Mouse (Mus musculus) gastrocnemius, postnatal 14 days (tissue): Measurements from ENCODE around the gene Map4k5. TPM values are rescaled to one million over a fixed set of nuclear protein-coding genes. Genes with fewer than 3 reads are reported as not detected.

Experiments used
- DNase-seq: peaks from one replicate; pipeline ENCODE4 v3.0.0; 2021; ENCODE audit warnings: mixed read lengths
- intact Hi-C: fragments of 180-260 bp; cut with DNase I; formaldehyde crosslinking; loops from one replicate; pipeline ENCODE4 v1.15.1; 2025; ENCODE audit warnings: low total_unique reads
- microRNA-seq, 2 experiments: library from miRNA; unstranded; fragments of <30 nt; microRNA quantifications; one replicate each; pipeline ENCODE4 v1.2.0; 2021
- total RNA-seq, 2 experiments: library from RNA; stranded (reverse); gene quantifications; 2 replicates each; pipeline ENCODE4 v1.2.3; 2021

The Map4k5 gene
- total RNA-seq, 2 experiments from 2014 or later, result 20.3 to 21.3 TPM

GRCm38 (mm10) chr12:69761603-69762002 lies 131.4 kb downstream of the Map4k5 start:
- no peak for DNase-seq
- intact Hi-C loops, result no loop called here

GRCm38 (mm10) chr12:69760743-69761406 lies 132.1 kb downstream of the Map4k5 start:
- DNase-seq, result no peak
- intact Hi-C loops, result no loop called here

GRCm38 (mm10) chr12:69760014-69760413 lies 133.0 kb downstream of the Map4k5 start:
- intact Hi-C loops, result no loop called here
- DNase-seq, result no peak

- DNase-seq, result no peak
- intact Hi-C loops, result no loop called here
Measured at GRCm38 (mm10) chr12:69759267-69759885, 133.6 kb downstream of the Map4k5 start.

- DNase-seq, result no peak
- intact Hi-C loops, result no loop called here
Measured at GRCm38 (mm10) chr12:69758221-69759185, 134.5 kb downstream of the Map4k5 start.

GRCm38 (mm10) chr12:69757418-69758141 lies 135.4 kb downstream of the Map4k5 start:
- DNase-seq, result peak; percentile 86
- intact Hi-C loops, result no loop called here

GRCm38 (mm10) chr12:69756015-69756414 lies 137.0 kb downstream of the Map4k5 start:
- intact Hi-C loops, result no loop called here
- DNase-seq, result no peak

GRCm38 (mm10) chr12:69753936-69754335 lies 139.1 kb downstream of the Map4k5 start:
- intact Hi-C loops, result no loop called here

More at GRCm38 (mm10) chr12:69753936-69754335, 139.1 kb downstream of the Map4k5 start:
- DNase-seq, result no peak

Small RNA genes lying within 50 kb of the gene (microRNA-seq; reads per million reads assigned to microRNA genes)
- 0 reads per million in 2 experiments for gene Mir681

Other genes starting within 250 kb of the Map4k5 start
- 10 to 100 TPM; 27.2 to 29.2 TPM for gene Sos2, start 211.3 kb downstream of the Map4k5 start, total RNA-seq
- 10 to 100 TPM; 24.6 to 28.1 TPM for gene L2hgdh, start 168.3 kb downstream of the Map4k5 start, total RNA-seq
- gene Atp5s, start 168.2 kb downstream of the Map4k5 start, total RNA-seq, result 10 to 100 TPM in 1 of 2 experiments, 1 to 10 TPM in 1; 7.3 to 10.5 TPM
- gene Cdkl1, start 101.9 kb downstream of the Map4k5 start, total RNA-seq, result under 1 TPM; 0.72 to 0.84 TPM
- gene Atl1, start 586 bp downstream of the Map4k5 start, total RNA-seq, result 1 to 10 TPM; 1.3 to 2.7 TPM
- gene Sav1, start 93.8 kb upstream of the Map4k5 start, total RNA-seq, result 10 to 100 TPM; 27.9 to 31.0 TPM
- 10 to 100 TPM; 21.0 to 32.1 TPM for gene Nin, start 220.5 kb upstream of the Map4k5 start, total RNA-seq